Mouse (Mus musculus): ENCODE data around the gene Otof.

DNA sequence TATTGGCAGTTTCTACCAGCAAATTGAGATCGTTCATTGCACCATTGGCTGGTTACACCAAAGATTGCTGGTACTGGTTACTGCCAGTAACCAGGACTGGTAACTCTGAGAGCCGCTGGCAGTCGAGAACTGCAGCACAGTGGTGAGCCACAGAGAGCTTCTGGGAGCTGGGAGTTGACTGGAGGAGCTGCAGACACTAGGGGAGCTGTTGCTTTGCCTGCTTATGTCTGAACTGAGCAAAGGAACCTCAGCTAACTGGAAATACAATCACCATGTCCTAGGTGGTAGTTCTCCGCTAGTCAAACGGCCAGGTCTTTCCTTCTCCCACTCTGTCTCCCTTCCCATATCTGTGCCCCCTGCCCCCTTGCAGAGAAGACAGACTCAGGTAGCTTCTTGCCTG, 19.5 kb downstream of the Otof start:
- TF ChIP-seq CTCF (IDR thresholded peaks at IDR 0.05) (peak; percentile 49), EP300 (IDR thresholded peaks at IDR 0.05; ENCODE audit: insufficient read depth, low read depth, low read length) (no peak), POLR2A (IDR thresholded peaks at IDR 0.05; ENCODE audit: insufficient read depth, low read depth, low read length) (no peak)
